ENCODE assay signal across 20 mouse cellular contexts in the genomic region with DNA sequence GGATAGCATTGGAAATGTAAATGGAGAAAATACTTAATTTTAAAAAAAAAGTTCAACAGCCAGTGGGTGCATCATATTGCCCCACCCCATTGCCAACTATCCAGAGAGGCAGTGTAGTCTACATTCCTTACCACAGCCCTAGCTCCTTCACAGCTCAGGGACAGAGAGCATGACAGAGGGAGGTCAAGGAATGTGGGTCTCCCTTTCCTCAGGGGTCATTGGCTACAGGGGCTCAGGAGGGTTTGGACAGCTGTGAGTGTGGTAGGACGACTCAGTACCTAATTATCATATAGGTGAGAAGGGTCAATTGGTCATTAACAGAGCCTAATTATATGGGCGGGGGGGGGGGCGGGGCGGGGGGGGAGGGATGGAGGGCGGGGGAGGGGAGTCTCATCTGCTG. TPM values are rescaled to one million over a fixed set of nuclear protein-coding genes. Genes with fewer than 3 reads are reported as not detected.
DNase-seq lines count a peak whose midpoint lies in the region; ATAC-seq lines count a peak whose summit lies in the region.
"Had no signal": no experiment of that assay in that cellular context is flagged by ENCODE, and none has a peak within 500 bp of the region (broad histone marks: within the 10 kb centered on the region; RNA-seq: fewer than 3 reads in every experiment).

No protein-coding gene starts in this region.

- ATAC-seq in embryonic facial prominence, embryonic 11.5 days (replicated peaks; ENCODE audit: insufficient number of reproducible peaks, low FRiP score, low TSS enrichment, low read depth) = 0 out of 2 replicates have a peak, but pooled peaks have one; percentile 68
- ATAC-seq in megakaryocyte, adult 5-6 weeks (ENCODE audit: poor library complexity, severe bottlenecking) = no peak
- ATAC-seq: forebrain, embryonic 13.5 days; forebrain, postnatal 0 days had no signal

- H3K27ac ChIP-seq in embryonic facial prominence, embryonic 11.5 days (replicated peaks; ENCODE audit: low read depth, low read length) = no peak overlapping the region
- no peak overlapping the region for H3K27ac ChIP-seq in embryonic facial prominence, embryonic 10.5 days (replicated peaks)
- H3K27ac ChIP-seq: embryonic facial prominence, embryonic 13.5 days; forebrain, embryonic 13.5 days; gastrocnemius, adult 2 months; heart, adult 2 months; hindbrain, embryonic 12.5 days; hindbrain, embryonic 15.5 days had no signal

- no peaks in the 10 kb centered on the region for H3K4me1 ChIP-seq in embryonic facial prominence, embryonic 11.5 days (ENCODE audit: control insufficient read depth, insufficient read depth, low read length)
- H3K4me1 ChIP-seq in embryonic facial prominence, embryonic 10.5 days = peaks cover 21% of the 10 kb centered on the region
- H3K4me1 ChIP-seq in megakaryocyte, embryonic 14.5 days = peaks cover 34% of the 10 kb centered on the region
- H3K4me1 ChIP-seq: embryonic facial prominence, embryonic 13.5 days; forebrain, embryonic 13.5 days; hindbrain, embryonic 15.5 days had no signal

- intact Hi-C loops in left cerebral cortex, postnatal 14 days (cut with DNase I) = no loop called here

- H3K9ac ChIP-seq in embryonic facial prominence, embryonic 11.5 days (replicated peaks; ENCODE audit: low read length) = no peak overlapping the region
- H3K9ac ChIP-seq: embryonic facial prominence, embryonic 13.5 days; forebrain, embryonic 13.5 days; forebrain, postnatal 0 days; hindbrain, embryonic 12.5 days; hindbrain, embryonic 15.5 days had no signal

- H3K4me3 ChIP-seq in embryonic facial prominence, embryonic 11.5 days (ENCODE audit: low read depth, low read length) = no peak overlapping the region
- H3K4me3 ChIP-seq in embryonic facial prominence, embryonic 10.5 days = no peak overlapping the region
- H3K4me3 ChIP-seq in megakaryocyte, embryonic 14.5 days (replicated peaks) = peak overlapping the region; percentile 46
- H3K4me3 ChIP-seq: embryonic facial prominence, embryonic 13.5 days; erythroblast, embryonic 14.5 days; forebrain, embryonic 13.5 days; gastrocnemius, adult 2 months; heart, adult 2 months; hindbrain, embryonic 12.5 days; hindbrain, embryonic 15.5 days had no signal

- H3K36me3 ChIP-seq in embryonic facial prominence, embryonic 11.5 days (replicated peaks; ENCODE audit: control insufficient read depth, insufficient read depth, low read depth, low read length) = no peaks in the 10 kb centered on the region
- no peaks in the 10 kb centered on the region for H3K36me3 ChIP-seq in embryonic facial prominence, embryonic 10.5 days (replicated peaks)
- H3K36me3 ChIP-seq in megakaryocyte, embryonic 14.5 days (replicated peaks; ENCODE audit: low read length) = no peaks in the 10 kb centered on the region
- H3K36me3 ChIP-seq: embryonic facial prominence, embryonic 13.5 days; hindbrain, embryonic 12.5 days; hindbrain, embryonic 15.5 days had no signal

- H3K4me2 ChIP-seq in embryonic facial prominence, embryonic 11.5 days (ENCODE audit: low read depth, low read length) = no peak overlapping the region
- H3K4me2 ChIP-seq: embryonic facial prominence, embryonic 13.5 days; forebrain, embryonic 13.5 days; heart, embryonic 11.5 days; hindbrain, embryonic 12.5 days; hindbrain, embryonic 15.5 days had no signal

- no peak for DNase-seq in embryonic facial prominence, embryonic 11.5 days (ENCODE audit: low spot score)
- no peak for DNase-seq in embryonic facial prominence, embryonic 10.5 days (ENCODE audit: low spot score)
- peak; percentile 45 for DNase-seq in R1 (ENCODE audit: low read depth, low spot score)
- no peak for DNase-seq in left cerebral cortex, postnatal 14 days (ENCODE audit: low spot score in 2 of 2)
- DNase-seq in lung, adult 18-20 months = no peak
- DNase-seq: adrenal gland, postnatal 10 days; adrenal gland, postnatal 36 days; cerebellum, adult 9-10 months; forebrain, postnatal 0 days; gastrocnemius, adult 2 months; gastrocnemius, postnatal 14 days; heart, adult 2 months had no signal

- WGBS in embryonic facial prominence, embryonic 11.5 days = 50% methylated on average over 2 of the region's 5 CpGs
- WGBS in embryonic facial prominence, embryonic 10.5 days = 56% methylated on average over 4 of the region's 5 CpGs

- H3K27me3 ChIP-seq in embryonic facial prominence, embryonic 11.5 days (ENCODE audit: control insufficient read depth, insufficient read depth, low read length) = no peaks in the 10 kb centered on the region
- H3K27me3 ChIP-seq in embryonic facial prominence, embryonic 10.5 days (replicated peaks; ENCODE audit: low read depth, poor library complexity, severe bottlenecking) = no peaks in the 10 kb centered on the region
- H3K27me3 ChIP-seq in megakaryocyte, embryonic 14.5 days (replicated peaks) = no peaks in the 10 kb centered on the region
- H3K27me3 ChIP-seq: embryonic facial prominence, embryonic 13.5 days; forebrain, embryonic 13.5 days; hindbrain, embryonic 12.5 days; hindbrain, embryonic 15.5 days had no signal

- H3K9me3 ChIP-seq in embryonic facial prominence, embryonic 11.5 days (replicated peaks; ENCODE audit: control insufficient read depth, low read length) = no peaks in the 10 kb centered on the region
- H3K9me3 ChIP-seq in embryonic facial prominence, embryonic 10.5 days = no peaks in the 10 kb centered on the region
- H3K9me3 ChIP-seq in megakaryocyte, embryonic 14.5 days = peaks cover 6% of the 10 kb centered on the region
- H3K9me3 ChIP-seq: embryonic facial prominence, embryonic 13.5 days; forebrain, embryonic 13.5 days; hindbrain, embryonic 12.5 days; hindbrain, embryonic 15.5 days had no signal

RNA-seq across cellular contexts. Expression of a gene that starts 30.4 kb away (rescaled TPM):
- polyA plus RNA-seq in embryonic facial prominence, embryonic 11.5 days (2014; fragmentation: Nextera tagmentation; extraction: Ambion mirVana) = 144 and 151 TPM in 2 replicates
- 129 and 138 TPM in 2 replicates for polyA plus RNA-seq in embryonic facial prominence, embryonic 10.5 days (2016; fragmentation: Nextera tagmentation; extraction: Ambion mirVana)
- 1.6 and 2.1 TPM in 2 replicates for polyA plus RNA-seq in megakaryocyte, embryonic 14.5 days (2012; ENCODE audit: insufficient read depth, low replicate concordance)
- 60.0 and 61.0 TPM in 2 replicates for total RNA-seq in megakaryocyte, adult 5-6 weeks (2015)
- 96.7 and 102 TPM in 2 replicates for total RNA-seq in megakaryocyte, adult 5-6 weeks (2017)
- 100 to 1,000 TPM; 111 to 120 TPM for total RNA-seq in left cerebral cortex, postnatal 14 days (2021)

Comparison
In these comparisons a context has a peak if more than half of its experiments do, and no peak if none do; other contexts are left out.
1. RNA of a gene that starts 30.4 kb away (polyA plus RNA-seq): 144 to 151 TPM in embryonic facial prominence, embryonic 11.5 days and 129 to 138 TPM in embryonic facial prominence, embryonic 10.5 days; 1.6 to 2.1 TPM in megakaryocyte, embryonic 14.5 days; every median in the first group is over 10 times any median in the second.